17 mouse cellular contexts compared by ENCODE assay signal in the genomic region with DNA sequence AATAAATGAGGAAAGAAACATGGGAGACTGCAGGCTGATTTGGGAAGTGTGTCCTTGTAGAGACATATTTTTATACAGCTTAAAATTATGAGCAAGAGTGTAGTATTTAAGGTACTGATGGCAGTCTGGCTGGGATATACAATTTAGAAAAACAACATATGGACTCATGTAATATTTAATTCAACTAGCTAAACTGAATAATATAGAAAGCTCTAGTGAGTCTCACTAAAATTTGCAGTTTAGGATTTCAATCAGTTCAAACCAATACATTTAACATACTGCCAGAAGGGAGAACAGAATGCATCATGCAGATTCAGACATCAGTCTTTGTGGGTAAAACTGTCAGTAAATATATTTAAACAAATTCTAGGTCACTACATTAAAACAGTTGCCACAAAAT.
"Had no signal": no experiment of that assay in that cellular context is flagged by ENCODE, and none has a peak within 500 bp of the region (broad histone marks: within the 10 kb centered on the region; RNA-seq: fewer than 3 reads in every experiment).

No protein-coding gene starts in this region.

- H3K4me1 ChIP-seq: liver, embryonic 13.5 days; midbrain, embryonic 15.5 days; neural tube, embryonic 12.5 days; neural tube, embryonic 15.5 days had no signal

- H3K27me3 ChIP-seq: liver, embryonic 13.5 days; midbrain, embryonic 15.5 days; neural tube, embryonic 12.5 days; neural tube, embryonic 15.5 days had no signal

- H3K9me3 ChIP-seq: liver, embryonic 13.5 days; midbrain, embryonic 15.5 days; neural tube, embryonic 12.5 days; neural tube, embryonic 15.5 days had no signal

- H3K27ac ChIP-seq: kidney, postnatal 0 days; left cerebral cortex, adult 2 months; liver, embryonic 13.5 days; midbrain, embryonic 15.5 days; neural tube, embryonic 12.5 days; neural tube, embryonic 15.5 days; stomach, postnatal 0 days had no signal

- ATAC-seq: midbrain, embryonic 15.5 days had no signal

- H3K36me3 ChIP-seq: liver, embryonic 13.5 days; midbrain, embryonic 15.5 days; neural tube, embryonic 12.5 days; neural tube, embryonic 15.5 days had no signal

- DNase-seq: kidney, postnatal 25 days; layer of hippocampus, postnatal 36 days; liver, embryonic 13.5 days; lung, adult 2 months; lung, postnatal 14 days; lung, postnatal 4 days; right cerebral cortex, adult 18-20 months; right cerebral cortex, postnatal 14 days; right cerebral cortex, postnatal 4 days; thymus, postnatal 25 days had no signal

- H3K4me3 ChIP-seq: left cerebral cortex, adult 2 months; liver, embryonic 13.5 days; midbrain, embryonic 15.5 days; neural tube, embryonic 12.5 days; neural tube, embryonic 15.5 days had no signal

- H3K9ac ChIP-seq: liver, embryonic 13.5 days; midbrain, embryonic 15.5 days; neural tube, embryonic 12.5 days; neural tube, embryonic 15.5 days had no signal

- H3K4me2 ChIP-seq: liver, embryonic 13.5 days; midbrain, embryonic 11.5 days; midbrain, embryonic 15.5 days; neural tube, embryonic 12.5 days; neural tube, embryonic 15.5 days had no signal
